Mouse (Mus musculus) MEL (cell line): Measurements from ENCODE around the gene Gtf2i.

Experiments
- CTCF ChIP-seq, 3 experiments: IDR thresholded peaks in 2 of 3; conservative IDR thresholded peaks in 1 of 3; 2 replicates each; pipeline ENCODE4 v1.5.1; 2011 to 2012; ENCODE audit warnings: low read length in 3 of 3, low read depth in 2 of 3, mild to moderate bottlenecking in 2 of 3, improper control_type of control experiment in 1 of 3, inconsistent platforms in 1 of 3, mixed read lengths in 1 of 3, moderate library complexity in 1 of 3; ENCODE audit not compliant: control insufficient read depth in 1 of 3, insufficient read depth in 1 of 3, poor library complexity in 1 of 3, severe bottlenecking in 1 of 3
- GABPA ChIP-seq: IDR thresholded peaks from 2 replicates; pipeline ENCODE4 v1.6.1; 2012; ENCODE audit warnings: low read depth, mild to moderate bottlenecking, inconsistent platforms, low read length, improper control_type of control experiment, moderate library complexity
- HCFC1 ChIP-seq: IDR thresholded peaks from 2 replicates; pipeline ENCODE4 v1.6.1; 2012; ENCODE audit warnings: low read depth, mild to moderate bottlenecking, inconsistent platforms, low read length, improper control_type of control experiment, moderate library complexity
- JUND ChIP-seq: IDR thresholded peaks from 2 replicates; pipeline ENCODE4 v1.6.1; 2011; ENCODE audit warnings: low read depth, mild to moderate bottlenecking, improper control_type of control experiment, low read length
- POLR2A ChIP-seq, 2 experiments: IDR thresholded peaks; 2 replicates each; pipeline ENCODE4 v1.6.1; 2011 to 2012; ENCODE audit warnings: low read length in 2 of 2, mild to moderate bottlenecking in 2 of 2, control low read depth in 1 of 2, improper control_type of control experiment in 1 of 2, low read depth in 1 of 2, moderate library complexity in 1 of 2; ENCODE audit not compliant: control insufficient read depth in 1 of 2, insufficient read depth in 1 of 2, poor library complexity in 1 of 2
- USF1 ChIP-seq: IDR thresholded peaks from 2 replicates; pipeline ENCODE4 v1.6.1; 2014; ENCODE audit warnings: low read depth, mild to moderate bottlenecking, inconsistent platforms, low read length, improper control_type of control experiment, moderate library complexity
- ZKSCAN1 ChIP-seq: IDR thresholded peaks from 2 replicates; pipeline ENCODE4 v1.6.1; 2012; ENCODE audit warnings: low read depth, mild to moderate bottlenecking, inconsistent platforms, low read length, improper control_type of control experiment, moderate library complexity

- no peak for TF ChIP-seq GABPA
- no peak for TF ChIP-seq HCFC1
- TF ChIP-seq USF1, result no peak
- no peak for TF ChIP-seq JUND
- TF ChIP-seq ZKSCAN1, result no peak
- TF ChIP-seq CTCF (IDR thresholded peaks at IDR 0.05 in 2 of 3, conservative IDR thresholded peaks at IDR 0.05 in 1 of 3; ENCODE audit: control insufficient read depth in 1 of 3, insufficient read depth in 1 of 3, low read depth in 2 of 3, low read length in 3 of 3, poor library complexity in 1 of 3, severe bottlenecking in 1 of 3), result no peak
- no peak for TF ChIP-seq POLR2A (IDR thresholded peaks at IDR 0.05; ENCODE audit: control insufficient read depth in 1 of 2, insufficient read depth in 1 of 2, low read depth in 1 of 2, low read length in 2 of 2, poor library complexity in 1 of 2)
These were observed 79.4 kb downstream of the Gtf2i start for GRCm38 (mm10) chr5:134235111-134235510.
